Mouse (Mus musculus) liver, embryonic 16.5 days (tissue): ENCODE results near the gene Rilp. TPM values are rescaled to one million over a fixed set of nuclear protein-coding genes. Genes with fewer than 3 reads are reported as not detected.

ENCODE experiments used
- ATAC-seq: fragments of 200-750 bp; cut with Nextera tagmentation; 2 replicates; pipeline ENCODE4 v1.8.0; 2017; ENCODE audit warnings: low read depth, mild to moderate bottlenecking, moderate number of reproducible peaks, moderate library complexity
- H3K27ac ChIP-seq: fragments of 300-500 bp; sonication (generic); 2 replicates; pipeline ENCODE4 v1.5.1; 2014; ENCODE audit warnings: mild to moderate bottlenecking, low read length
- H3K27me3 ChIP-seq: fragments of 300-500 bp; sonication (generic); 2 replicates; pipeline ENCODE4 v1.6.1; 2014; ENCODE audit warnings: low read depth, low read length, mixed read lengths; ENCODE audit not compliant: control insufficient read depth, insufficient read depth
- H3K36me3 ChIP-seq: fragments of 300-500 bp; sonication (generic); 2 replicates; pipeline ENCODE4 v1.6.1; 2014; ENCODE audit warnings: mild to moderate bottlenecking; ENCODE audit not compliant: control insufficient read depth, insufficient read depth
- H3K4me1 ChIP-seq: fragments of 300-500 bp; sonication (generic); 2 replicates; pipeline ENCODE4 v1.6.1; 2014; ENCODE audit warnings: low read depth, low read length, mixed read lengths; ENCODE audit not compliant: control insufficient read depth
- H3K4me2 ChIP-seq: fragments of 300-500 bp; sonication (generic); 2 replicates; pipeline ENCODE4 v1.6.1; 2014; ENCODE audit warnings: low read depth, low read length, mixed read lengths
- H3K4me3 ChIP-seq: fragments of 300-500 bp; sonication (generic); 2 replicates; pipeline ENCODE4 v1.5.1; 2014; ENCODE audit warnings: low read depth, mild to moderate bottlenecking, low read length
- H3K9ac ChIP-seq: fragments of 300-500 bp; sonication (generic); 2 replicates; pipeline ENCODE4 v1.6.1; 2014; ENCODE audit warnings: low read depth, low read length
- H3K9me3 ChIP-seq: fragments of 300-500 bp; sonication (generic); replicated peaks from 2 replicates; pipeline ENCODE4 v1.6.1; 2016; ENCODE audit warnings: low read length; ENCODE audit not compliant: control insufficient read depth
- WGBS: fragments of 180-500 bp; shearing (Covaris S2); extraction: QIAGEN DNeasy Blood & Tissue Kit; methylation state at CpG from one replicate; pipeline ENCODE4 v1.1.7; 2014; ENCODE audit not compliant: insufficient replicate concordance; 5-methylcytosine and 5-hydroxymethylcytosine counted together
- polyA plus RNA-seq: library from polyadenylated mRNA; unstranded; fragments of >200 nt; fragmentation: Nextera tagmentation; extraction: Ambion mirVana; gene quantifications from 2 replicates; pipeline ENCODE4 v1.2.1, GENCODE M21; 2015

Rilp gene
- polyA plus RNA-seq = 3.8 and 4.7 TPM in 2 replicates

GRCm38 (mm10) chr11:75509741-75510626 is at the start of gene Rilp:
TSS of gene Rilp (plus strand) at chr11:75510094.
- Histone ChIP-seq H3K27me3 (no peaks in the 10 kb centered on the region), H3K27ac (peak within 1 kb of the TSS; percentile 91), H3K4me2 (peak within 1 kb of the TSS; percentile 97), H3K9ac (peak within 1 kb of the TSS; percentile 75), H3K4me3 (peak within 1 kb of the TSS; percentile 68), H3K36me3 (peaks cover 34% of the 10 kb centered on the region), H3K9me3 (no peaks in the 10 kb centered on the region), H3K4me1 (peaks cover 23% of the 10 kb centered on the region)
- WGBS = 4% methylated on average over 43 of the region's 43 CpGs
- peak; percentile 82 for ATAC-seq

GRCm38 (mm10) chr11:75460103-75460843 is 49.6 kb upstream of the Rilp start:
- H3K4me1 ChIP-seq = peaks cover 60% of the 10 kb centered on the region
- peak overlapping the region; percentile 59 for H3K4me3 ChIP-seq
- H3K4me2 ChIP-seq = peak overlapping the region; percentile 87
- WGBS = under 1% methylated on average over 19 of the region's 19 CpGs
- H3K27ac ChIP-seq = peak overlapping the region; percentile 98
- H3K36me3 ChIP-seq = peaks cover 16% of the 10 kb centered on the region
- H3K9ac ChIP-seq = peak overlapping the region; percentile 66
- no peaks in the 10 kb centered on the region for H3K27me3 ChIP-seq
- no peaks in the 10 kb centered on the region for H3K9me3 ChIP-seq
- peak; percentile 49 for ATAC-seq

GRCm38 (mm10) chr11:75460844-75461742 is 48.8 kb upstream of the Rilp start, which contains the start of gene Tlcd2:
TSS of gene Tlcd2 (plus strand) at chr11:75461715.
- peak within 1 kb of the TSS; percentile 77 for H3K4me3 ChIP-seq
- WGBS = under 1% methylated on average over 46 of the region's 46 CpGs
- peak; percentile 81 for ATAC-seq
- H3K9ac ChIP-seq = peak within 1 kb of the TSS; percentile 83
- H3K27ac ChIP-seq = peak within 1 kb of the TSS; percentile 98
- H3K9me3 ChIP-seq = no peaks in the 10 kb centered on the region
- H3K4me2 ChIP-seq = peak within 1 kb of the TSS; percentile 87
- peaks cover 57% of the 10 kb centered on the region for H3K4me1 ChIP-seq
- no peaks in the 10 kb centered on the region for H3K27me3 ChIP-seq
- H3K36me3 ChIP-seq = peaks cover 24% of the 10 kb centered on the region

GRCm38 (mm10) chr11:75461743-75462252 is 48.1 kb upstream of the Rilp start:
- Histone ChIP-seq H3K4me2 (peak overlapping the region; percentile 84), H3K36me3 (peaks cover 28% of the 10 kb centered on the region), H3K27me3 (no peaks in the 10 kb centered on the region), H3K9ac (peak overlapping the region; percentile 83), H3K9me3 (peaks cover 3% of the 10 kb centered on the region; the same call in 1 of the 2 replicates), H3K4me3 (peak overlapping the region; percentile 77), H3K27ac (peak overlapping the region; percentile 98), H3K4me1 (peaks cover 52% of the 10 kb centered on the region)
- ATAC-seq = no peak
- WGBS = 0% methylated on average over 28 of the region's 30 CpGs

GRCm38 (mm10) chr11:75462253-75462783 is 47.6 kb upstream of the Rilp start:
- 2% methylated on average over 16 of the region's 16 CpGs for WGBS
- peak; percentile 39 for ATAC-seq
- H3K27me3 ChIP-seq = no peaks in the 10 kb centered on the region

GRCm38 (mm10) chr11:75462865-75463336 is 47.0 kb upstream of the Rilp start:
- Histone ChIP-seq H3K4me1 (peaks cover 54% of the 10 kb centered on the region), H3K9ac (peak overlapping the region; percentile 83), H3K4me3 (peak overlapping the region; percentile 77), H3K4me2 (peak overlapping the region; percentile 84), H3K27me3 (no peaks in the 10 kb centered on the region), H3K36me3 (peaks cover 29% of the 10 kb centered on the region), H3K27ac (peak overlapping the region; percentile 98), H3K9me3 (peaks cover 3% of the 10 kb centered on the region; the same call in 1 of the 2 replicates)
- ATAC-seq = peak; percentile 52
- 6% methylated on average over 9 of the region's 9 CpGs for WGBS

More at GRCm38 (mm10) chr11:75462253-75462783, 47.6 kb upstream of the Rilp start:
- Histone ChIP-seq H3K4me3 (peak overlapping the region; percentile 77), H3K27ac (peak overlapping the region; percentile 98), H3K9ac (peak overlapping the region; percentile 83), H3K4me2 (peak overlapping the region; percentile 84), H3K4me1 (peaks cover 54% of the 10 kb centered on the region), H3K36me3 (peaks cover 29% of the 10 kb centered on the region), H3K9me3 (peaks cover 3% of the 10 kb centered on the region; the same call in 1 of the 2 replicates)

- Histone ChIP-seq H3K36me3 (peaks cover 29% of the 10 kb centered on the region), H3K4me2 (peak overlapping the region; percentile 84), H3K27ac (peak overlapping the region; percentile 98), H3K9ac (peak overlapping the region; percentile 83), H3K4me1 (peaks cover 54% of the 10 kb centered on the region), H3K27me3 (no peaks in the 10 kb centered on the region), H3K9me3 (peaks cover 3% of the 10 kb centered on the region; the same call in 1 of the 2 replicates), H3K4me3 (peak overlapping the region; percentile 77)
- WGBS = 71% methylated on average over 4 of the region's 4 CpGs
- no peak for ATAC-seq
Measured at GRCm38 (mm10) chr11:75463624-75464023, 46.3 kb upstream of the Rilp start.
